In the genomic region with DNA sequence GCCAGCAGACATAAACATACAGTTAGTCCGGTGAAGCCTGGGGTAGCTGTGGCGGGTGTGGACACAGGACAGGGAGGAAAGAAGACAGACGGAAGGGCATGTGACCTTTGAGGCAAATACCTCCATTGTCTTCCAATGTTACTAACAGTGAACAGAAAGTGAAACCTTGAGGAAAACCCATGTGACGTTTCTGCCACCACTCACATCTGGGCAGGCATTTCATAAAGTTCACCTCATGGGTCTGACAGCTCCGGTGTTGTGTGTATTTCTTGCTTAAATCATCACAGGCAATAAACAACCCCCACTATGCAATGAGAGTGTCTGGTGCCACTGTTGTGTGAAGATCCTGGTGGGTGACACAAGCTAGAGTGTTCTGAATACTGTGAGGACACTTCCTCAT, we compare ENCODE assay signal across 20 mouse cellular contexts.
DNase-seq lines count a peak whose midpoint lies in the region; ATAC-seq and TF ChIP-seq lines count a peak whose summit lies in the region.
"Had no signal": no experiment of that assay in that cellular context is flagged by ENCODE, and none has a peak within 500 bp of the region (broad histone marks: within the 10 kb centered on the region; RNA-seq: fewer than 3 reads in every experiment).

No protein-coding gene starts in this region.

- no peaks in the 10 kb centered on the region for H3K4me1 ChIP-seq in liver, embryonic 16.5 days (ENCODE audit: control insufficient read depth, low read depth, low read length)
- no peaks in the 10 kb centered on the region for H3K4me1 ChIP-seq in liver, embryonic 12.5 days
- H3K4me1 ChIP-seq in brown adipose tissue, adult 24 weeks (ENCODE audit: control insufficient read depth, insufficient read depth, insufficient read length, low read length): peaks cover 19% of the 10 kb centered on the region
- H3K4me1 ChIP-seq: embryonic facial prominence, embryonic 10.5 days; forebrain, embryonic 13.5 days; hindbrain, embryonic 13.5 days; limb, embryonic 10.5 days; liver, embryonic 15.5 days; neural tube, embryonic 15.5 days had no signal

- H3K4me2 ChIP-seq in liver, embryonic 16.5 days (ENCODE audit: low read depth, low read length): no peak overlapping the region
- no peak overlapping the region for H3K4me2 ChIP-seq in liver, embryonic 12.5 days
- H3K4me2 ChIP-seq: forebrain, embryonic 13.5 days; hindbrain, embryonic 13.5 days; liver, embryonic 15.5 days; neural tube, embryonic 15.5 days had no signal

- no peak overlapping the region for H3K4me3 ChIP-seq in liver, embryonic 16.5 days (ENCODE audit: low read depth, low read length)
- H3K4me3 ChIP-seq in liver, embryonic 12.5 days: no peak overlapping the region
- 0 out of 2 replicates have a peak overlapping the region, but pooled peaks have one; percentile 26 for H3K4me3 ChIP-seq in brown adipose tissue, adult 24 weeks (ENCODE audit: insufficient read depth, low read depth, low read length)
- H3K4me3 ChIP-seq in layer of hippocampus, adult 2 months: no peak overlapping the region
- H3K4me3 ChIP-seq: embryonic facial prominence, embryonic 10.5 days; forebrain, embryonic 13.5 days; hindbrain, embryonic 13.5 days; left cerebral cortex, adult 2 months; limb, embryonic 10.5 days; liver, embryonic 15.5 days; neural tube, embryonic 15.5 days had no signal

- no peaks in the 10 kb centered on the region for H3K27me3 ChIP-seq in liver, embryonic 16.5 days (ENCODE audit: control insufficient read depth, insufficient read depth, low read depth, low read length)
- H3K27me3 ChIP-seq in liver, embryonic 12.5 days (replicated peaks): no peaks in the 10 kb centered on the region
- H3K27me3 ChIP-seq: CH12.LX; forebrain, embryonic 13.5 days; hindbrain, embryonic 13.5 days; liver, embryonic 15.5 days; neural tube, embryonic 15.5 days had no signal

- WGBS in liver, embryonic 16.5 days (ENCODE audit: insufficient replicate concordance): 52% methylated on average over 5 of the region's 5 CpGs
- 59% methylated on average over 5 of the region's 5 CpGs for WGBS in liver, embryonic 12.5 days (ENCODE audit: insufficient replicate concordance)

- no peak overlapping the region for H3K27ac ChIP-seq in liver, embryonic 16.5 days (ENCODE audit: low read length)
- no peak overlapping the region for H3K27ac ChIP-seq in liver, embryonic 12.5 days
- H3K27ac ChIP-seq in brown adipose tissue, adult 24 weeks (replicated peaks; ENCODE audit: low read depth, low read length): peak overlapping the region; percentile 85
- no peak overlapping the region for H3K27ac ChIP-seq in layer of hippocampus, adult 2 months
- H3K27ac ChIP-seq: embryonic facial prominence, embryonic 10.5 days; forebrain, embryonic 13.5 days; hindbrain, embryonic 13.5 days; left cerebral cortex, adult 2 months; limb, embryonic 10.5 days; liver, embryonic 15.5 days; neural tube, embryonic 15.5 days had no signal

- no peaks in the 10 kb centered on the region for H3K9me3 ChIP-seq in liver, embryonic 16.5 days (replicated peaks; ENCODE audit: control insufficient read depth, low read length)
- no peaks in the 10 kb centered on the region for H3K9me3 ChIP-seq in liver, embryonic 12.5 days (replicated peaks)
- H3K9me3 ChIP-seq: embryonic facial prominence, embryonic 10.5 days; forebrain, embryonic 13.5 days; hindbrain, embryonic 13.5 days; limb, embryonic 10.5 days; liver, embryonic 15.5 days; neural tube, embryonic 15.5 days had no signal

- no peaks in the 10 kb centered on the region for H3K36me3 ChIP-seq in liver, embryonic 16.5 days (ENCODE audit: control insufficient read depth, insufficient read depth)
- H3K36me3 ChIP-seq in liver, embryonic 12.5 days: no peaks in the 10 kb centered on the region
- H3K36me3 ChIP-seq: hindbrain, embryonic 13.5 days; limb, embryonic 10.5 days; liver, embryonic 15.5 days; neural tube, embryonic 15.5 days had no signal

- no peak overlapping the region for H3K9ac ChIP-seq in liver, embryonic 16.5 days (ENCODE audit: low read depth, low read length)
- H3K9ac ChIP-seq in liver, embryonic 12.5 days: no peak overlapping the region
- H3K9ac ChIP-seq: forebrain, embryonic 13.5 days; hindbrain, embryonic 13.5 days; liver, embryonic 15.5 days; neural tube, embryonic 15.5 days had no signal

- peak; percentile 16 for DNase-seq in lung, postnatal 10 days
- DNase-seq in naive thymus-derived CD4-positive, alpha-beta T cell, adult 2 months (ENCODE audit: low read depth): peak; percentile 27
- DNase-seq in cerebellum, postnatal 36 days: no peak
- no peak for DNase-seq in layer of hippocampus, adult 2 months (ENCODE audit: low spot score in 2 of 2)
- DNase-seq: cerebellum, postnatal 10 days; gastrocnemius, postnatal 25 days; heart, postnatal 14 days; right cerebral cortex, postnatal 25 days had no signal

- 0 out of 2 replicates have a peak, but pooled peaks have one; percentile 19 for ATAC-seq in liver, embryonic 16.5 days (ENCODE audit: low read depth)
- ATAC-seq in liver, embryonic 12.5 days: no peak
- ATAC-seq in megakaryocyte-erythroid progenitor cell, adult 5-6 weeks (replicated peaks; ENCODE audit: low FRiP score, low TSS enrichment, poor library complexity, severe bottlenecking): no peak
- ATAC-seq: forebrain, embryonic 13.5 days had no signal

- TF ChIP-seq CTCF in layer of hippocampus, adult 2 months (conservative IDR thresholded peaks at IDR 0.05): no peak

Comparison
In these comparisons a context has a peak if more than half of its experiments do, and no peak if none do; other contexts are left out.
1. DNase-seq: peak in lung, postnatal 10 days (single experiment) and naive thymus-derived CD4-positive, alpha-beta T cell, adult 2 months (single experiment); none in cerebellum, postnatal 36 days (0 of 2) and layer of hippocampus, adult 2 months (0 of 2).